Mouse (Mus musculus): Measurements from ENCODE around the gene Cox6a1. TPM values are rescaled to one million over a fixed set of nuclear protein-coding genes. Genes with fewer than 3 reads are reported as not detected.
A peak's percentile ranks its signal among the peaks of the same experiment; 100 is the strongest.

Gene Cox6a1
- polyA plus RNA-seq, 1 experiment, result 280 TPM

DNA sequence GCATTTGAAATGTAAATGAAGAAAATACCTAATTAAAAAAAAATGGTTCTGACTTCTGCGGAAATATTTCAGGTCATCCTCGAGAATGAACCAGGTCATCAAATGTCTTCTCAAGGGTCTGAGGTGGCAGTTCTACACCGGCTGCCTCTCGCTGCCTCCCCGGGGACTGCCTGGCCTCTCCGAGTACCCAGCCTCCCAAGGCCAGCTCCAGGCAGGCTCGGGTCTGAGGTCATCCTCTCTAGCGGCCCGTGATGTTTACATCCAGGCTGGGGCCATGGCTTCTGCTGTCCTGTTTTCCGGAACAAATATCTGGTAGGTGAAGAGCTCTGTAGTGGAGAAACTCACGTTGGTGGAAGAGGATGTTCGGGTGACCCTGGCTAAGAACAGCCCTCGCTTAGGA is 6.3 kb upstream of the Cox6a1 start:
- H3K27ac ChIP-seq (ENCODE audit: insufficient read depth, low read length), result no peak overlapping the region
- H3K4me3 ChIP-seq (ENCODE audit: insufficient read depth, low read length), result no peak overlapping the region
- no peaks in the 10 kb centered on the region for H3K4me1 ChIP-seq (ENCODE audit: control insufficient read depth, insufficient read depth, low read length)
- TF ChIP-seq POLR2A (IDR thresholded peaks at IDR 0.05; ENCODE audit: low read depth, low read length), result no peak
- no peak for TF ChIP-seq CTCF (IDR thresholded peaks at IDR 0.05; ENCODE audit: borderline replicate concordance, insufficient read depth, low read length)

DNA sequence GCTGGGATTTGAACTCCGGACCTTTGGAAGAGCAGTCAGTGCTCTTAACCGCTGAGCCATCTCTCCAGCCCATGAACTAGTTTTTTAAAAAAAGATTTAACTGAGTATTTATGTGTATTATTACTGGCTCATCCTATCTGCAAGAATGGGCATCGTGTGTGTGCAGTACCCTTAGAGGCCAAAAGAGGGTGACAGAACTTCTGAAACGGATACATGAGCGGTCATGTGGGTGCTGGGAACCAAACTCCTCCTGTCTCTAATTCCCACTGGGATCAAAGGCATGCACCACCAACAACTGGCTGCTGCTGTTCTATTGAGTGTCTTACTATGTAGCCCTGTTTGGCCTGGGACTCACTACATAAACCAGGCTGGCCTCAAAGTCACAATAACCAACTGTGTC is 2.6 kb upstream of the Cox6a1 start:
- Histone ChIP-seq H3K27ac (ENCODE audit: insufficient read depth, low read length) (no peak overlapping the region), H3K4me3 (ENCODE audit: insufficient read depth, low read length) (no peak overlapping the region), H3K4me1 (ENCODE audit: control insufficient read depth, insufficient read depth, low read length) (peaks cover 5% of the 10 kb centered on the region; the same call in 1 of the 2 replicates)
- TF ChIP-seq CTCF (IDR thresholded peaks at IDR 0.05; ENCODE audit: borderline replicate concordance, insufficient read depth, low read length) (no peak), POLR2A (IDR thresholded peaks at IDR 0.05; ENCODE audit: low read depth, low read length) (no peak)

DNA sequence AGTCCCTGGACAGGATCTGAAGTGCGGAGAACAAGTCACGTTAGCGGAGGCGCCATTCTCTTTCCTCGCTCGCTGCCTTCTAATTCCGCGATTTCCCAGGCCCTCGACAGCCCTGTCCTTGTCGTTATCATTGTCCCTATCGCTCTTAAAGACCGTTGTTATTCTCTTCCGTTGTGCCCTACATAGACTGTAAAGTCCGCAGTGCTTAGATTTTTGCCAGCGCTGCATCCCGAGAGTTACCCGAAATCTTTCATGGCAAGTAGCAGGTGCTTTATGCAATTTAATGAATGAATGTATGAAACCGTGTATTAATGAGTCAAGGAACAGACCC is 409 bp upstream of the Cox6a1 start:
- Histone ChIP-seq H3K4me1 (ENCODE audit: control insufficient read depth, insufficient read depth, low read length) (peaks cover 5% of the 10 kb centered on the region; the same call in 1 of the 2 replicates), H3K4me3 (ENCODE audit: insufficient read depth, low read length) (peak overlapping the region; percentile 84), H3K27ac (ENCODE audit: insufficient read depth, low read length) (peak overlapping the region; percentile 62)
- no peak for TF ChIP-seq CTCF (IDR thresholded peaks at IDR 0.05; ENCODE audit: borderline replicate concordance, insufficient read depth, low read length)
- TF ChIP-seq POLR2A (IDR thresholded peaks at IDR 0.05; ENCODE audit: low read depth, low read length), result no peak

DNA sequence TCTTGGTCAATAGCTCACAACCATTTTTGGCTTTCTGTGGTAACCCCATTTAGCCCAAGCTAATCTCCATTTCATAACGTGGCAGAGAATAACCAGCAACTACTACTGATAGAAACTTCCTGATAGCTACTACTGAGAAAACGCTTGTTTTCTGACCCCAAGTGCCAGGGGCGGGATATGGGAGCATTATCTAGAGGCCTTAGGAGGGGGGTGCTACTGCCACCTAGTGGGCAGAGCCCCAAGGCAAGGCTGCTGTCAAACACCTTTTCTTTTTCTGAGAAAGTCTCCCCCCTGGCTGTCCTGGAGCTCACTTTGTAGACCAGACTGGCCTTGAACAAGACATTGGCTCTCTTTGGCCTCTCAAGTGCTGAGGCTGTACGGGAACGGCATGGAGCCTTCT is 1.2 kb downstream of the Cox6a1 start:
- TF ChIP-seq POLR2A (IDR thresholded peaks at IDR 0.05; ENCODE audit: low read depth, low read length) (no peak), CTCF (IDR thresholded peaks at IDR 0.05; ENCODE audit: borderline replicate concordance, insufficient read depth, low read length) (peak; percentile 52; the same call in 1 of the 2 replicates)
- H3K4me1 ChIP-seq (ENCODE audit: control insufficient read depth, insufficient read depth, low read length), result peaks cover 7% of the 10 kb centered on the region; the same call in 1 of the 2 replicates
- H3K4me3 ChIP-seq (ENCODE audit: insufficient read depth, low read length), result peak overlapping the region; percentile 98
- H3K27ac ChIP-seq (ENCODE audit: insufficient read depth, low read length), result no peak overlapping the region

DNA sequence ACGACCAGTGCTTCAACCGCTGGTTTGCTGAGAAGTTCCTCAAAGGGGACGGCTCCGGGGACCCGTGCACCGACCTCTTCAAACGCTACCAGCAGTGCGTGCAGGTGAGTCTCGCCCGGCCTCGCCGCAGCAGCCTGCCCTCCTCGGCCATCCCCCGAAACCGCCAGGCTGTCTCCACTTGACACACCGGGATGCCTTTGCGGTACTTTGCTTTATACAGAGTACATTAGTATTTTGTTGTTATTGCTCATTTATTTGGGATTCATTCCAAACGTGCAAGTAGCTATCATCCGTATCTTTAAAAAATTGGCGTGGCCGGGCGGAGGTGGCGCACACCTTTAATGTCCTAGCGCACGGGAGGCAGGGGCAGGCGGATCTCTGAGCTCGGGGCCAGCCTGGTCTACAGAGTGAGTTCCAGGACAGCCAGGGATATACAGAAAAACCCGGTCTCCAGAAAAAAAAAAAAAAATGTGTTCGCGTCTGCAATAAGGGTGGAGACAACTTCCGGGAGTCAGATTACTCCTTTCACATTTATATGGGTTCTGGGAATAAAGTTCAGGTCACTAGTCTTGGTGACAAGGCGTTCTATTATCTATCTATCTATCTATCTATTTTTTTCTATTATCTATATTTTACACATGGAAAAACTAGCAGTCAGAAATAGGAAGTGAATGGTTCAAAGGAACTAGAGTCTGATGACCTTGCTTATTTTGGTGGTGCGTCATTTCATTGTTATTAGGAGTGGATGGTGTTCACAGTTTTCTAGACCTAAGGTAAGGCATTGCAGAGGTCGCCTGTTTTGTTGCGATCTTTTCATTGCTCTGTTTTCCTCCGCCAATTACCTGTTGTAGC is 7.2 kb downstream of the Cox6a1 start:
- Histone ChIP-seq H3K4me3 (ENCODE audit: insufficient read depth, low read length) (peak overlapping the region; percentile 88), H3K4me1 (ENCODE audit: control insufficient read depth, insufficient read depth, low read length) (peaks cover 10% of the 10 kb centered on the region; the same call in 1 of the 2 replicates), H3K27ac (ENCODE audit: insufficient read depth, low read length) (no peak overlapping the region)
- TF ChIP-seq CTCF (IDR thresholded peaks at IDR 0.05; ENCODE audit: borderline replicate concordance, insufficient read depth, low read length) (no peak), POLR2A (IDR thresholded peaks at IDR 0.05; ENCODE audit: low read depth, low read length) (no peak)

DNA sequence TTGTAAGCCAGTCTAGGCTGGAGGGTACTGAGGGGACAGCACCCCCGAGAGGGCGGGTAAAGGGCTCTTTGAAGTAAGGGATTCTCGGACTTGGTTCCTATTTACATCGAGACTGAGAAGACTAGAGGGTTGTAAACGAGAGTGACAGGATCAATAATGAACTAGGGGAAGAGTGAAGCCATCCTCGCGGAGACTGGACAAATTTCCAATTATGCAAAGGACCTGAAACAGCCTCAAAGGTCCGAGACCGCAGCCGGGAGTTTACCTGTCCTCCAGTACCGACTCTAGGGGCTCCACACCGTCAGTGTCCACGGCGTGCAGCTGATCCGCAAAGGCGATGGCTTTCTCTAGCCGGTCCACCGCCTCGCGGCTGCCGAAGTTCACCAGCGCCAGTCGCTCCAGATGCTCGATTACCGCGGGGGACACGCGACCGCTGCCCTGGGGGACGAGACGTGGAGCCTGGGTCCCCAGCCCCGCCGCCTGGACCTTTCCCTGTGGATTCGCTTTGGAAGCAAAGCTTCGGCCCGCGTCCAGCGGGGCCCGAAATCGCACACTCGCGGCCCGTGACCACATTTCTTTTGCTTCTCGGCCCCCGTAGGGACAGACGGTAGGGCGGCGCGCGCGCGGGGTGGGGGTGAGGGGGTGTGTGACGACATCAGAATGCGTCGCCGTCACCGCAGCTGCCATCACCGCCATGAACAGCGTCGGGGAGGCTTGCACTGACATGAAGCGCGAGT is 8.0 kb downstream of the Cox6a1 start, which contains the start of the genes Gatc and Triap1:
Gene Gatc (minus strand): TSS at position 602 of the 737 bp plus-strand sequence.
Gene Triap1 (plus strand): TSS at position 649 of the 737 bp plus-strand sequence.
- Histone ChIP-seq H3K4me3 (ENCODE audit: insufficient read depth, low read length) (peak within 1 kb of the TSS; percentile 88), H3K27ac (ENCODE audit: insufficient read depth, low read length) (peak within 1 kb of the TSS; percentile 29), H3K4me1 (ENCODE audit: control insufficient read depth, insufficient read depth, low read length) (peaks cover 10% of the 10 kb centered on the region; the same call in 1 of the 2 replicates)
- TF ChIP-seq POLR2A (IDR thresholded peaks at IDR 0.05; ENCODE audit: low read depth, low read length), result peak; percentile 81
- TF ChIP-seq CTCF (IDR thresholded peaks at IDR 0.05; ENCODE audit: borderline replicate concordance, insufficient read depth, low read length), result no peak

DNA sequence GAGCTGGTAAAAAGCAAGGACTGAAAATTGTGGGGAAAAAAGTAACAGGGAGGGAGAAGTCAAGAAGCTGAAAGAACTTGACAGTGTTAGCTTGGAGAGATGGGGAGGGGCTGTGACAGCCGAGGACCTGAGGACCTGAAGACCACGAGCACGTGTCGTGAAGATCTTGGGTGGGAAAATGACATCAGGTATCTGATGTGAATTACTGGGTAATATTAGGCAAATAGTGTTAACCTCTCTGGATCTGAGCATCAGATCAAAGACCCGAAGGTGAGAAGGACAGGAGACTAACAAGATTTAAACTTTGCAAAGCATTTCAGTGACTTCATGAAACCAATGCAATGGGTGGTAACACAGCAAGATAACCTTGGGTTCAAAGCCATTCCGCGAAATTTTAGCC is 8.8 kb downstream of the Cox6a1 start:
- no peak for TF ChIP-seq CTCF (IDR thresholded peaks at IDR 0.05; ENCODE audit: borderline replicate concordance, insufficient read depth, low read length)
- peaks cover 10% of the 10 kb centered on the region; the same call in 1 of the 2 replicates for H3K4me1 ChIP-seq (ENCODE audit: control insufficient read depth, insufficient read depth, low read length)
- no peak overlapping the region for H3K27ac ChIP-seq (ENCODE audit: insufficient read depth, low read length)
- peak overlapping the region; percentile 88 for H3K4me3 ChIP-seq (ENCODE audit: insufficient read depth, low read length)

DNA sequence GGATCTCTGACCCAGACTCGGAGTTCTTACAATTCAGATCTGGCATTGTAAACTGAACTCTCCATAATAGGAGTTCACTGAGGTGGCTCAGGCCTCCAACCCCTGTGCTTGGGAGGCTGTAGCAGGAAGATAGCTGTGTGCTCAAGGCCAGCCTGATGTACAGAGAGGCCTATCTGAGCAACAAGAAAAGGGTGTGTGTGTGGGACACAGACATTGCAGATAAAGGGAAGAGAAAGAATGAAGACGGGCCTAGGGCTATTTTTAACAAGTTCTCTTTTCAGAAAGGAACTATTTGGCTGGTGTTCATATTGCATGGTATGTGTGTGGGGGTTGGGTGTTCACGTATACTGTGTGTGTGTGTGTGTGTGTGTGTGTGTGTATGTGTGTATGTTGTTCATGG is 15.2 kb downstream of the Cox6a1 start:
- no peak for TF ChIP-seq POLR2A (IDR thresholded peaks at IDR 0.05; ENCODE audit: low read depth, low read length)
- no peak for TF ChIP-seq CTCF (IDR thresholded peaks at IDR 0.05; ENCODE audit: borderline replicate concordance, insufficient read depth, low read length)

DNA sequence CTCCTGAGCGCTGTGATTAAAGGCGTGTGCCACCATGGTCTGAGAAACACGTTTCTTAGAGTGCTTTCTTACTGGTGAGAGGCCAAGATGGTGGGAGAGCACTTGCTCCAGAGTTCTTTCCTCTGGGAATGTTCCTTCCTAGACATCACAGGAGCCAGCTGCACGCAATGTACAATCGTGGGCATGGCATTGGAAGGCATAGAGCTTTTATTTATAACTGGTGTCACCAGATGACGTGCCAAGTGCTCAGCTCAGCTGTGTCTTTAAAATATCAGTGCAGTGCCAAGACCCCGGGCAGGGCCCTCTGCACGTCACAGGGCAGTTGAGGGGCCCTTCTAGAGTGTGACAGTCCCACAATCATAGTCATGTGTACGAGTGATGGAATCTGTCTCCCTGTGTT is 17.8 kb downstream of the Cox6a1 start:
- no peaks in the 10 kb centered on the region; the same call in 1 of the 2 replicates for H3K4me1 ChIP-seq (ENCODE audit: control insufficient read depth, insufficient read depth, low read length)
- TF ChIP-seq POLR2A (IDR thresholded peaks at IDR 0.05; ENCODE audit: low read depth, low read length) (no peak), CTCF (IDR thresholded peaks at IDR 0.05; ENCODE audit: borderline replicate concordance, insufficient read depth, low read length) (no peak)
- H3K4me3 ChIP-seq (ENCODE audit: insufficient read depth, low read length), result no peak overlapping the region
- H3K27ac ChIP-seq (ENCODE audit: insufficient read depth, low read length), result no peak overlapping the region

More for the DNA sequence above, 15.2 kb downstream of the Cox6a1 start:
- no peak overlapping the region for H3K4me3 ChIP-seq (ENCODE audit: insufficient read depth, low read length)
- H3K4me1 ChIP-seq (ENCODE audit: control insufficient read depth, insufficient read depth, low read length), result no peaks in the 10 kb centered on the region; the same call in 1 of the 2 replicates
- H3K27ac ChIP-seq (ENCODE audit: insufficient read depth, low read length), result no peak overlapping the region
